Mouse (Mus musculus) cerebellum, adult 11-12 months (tissue): ENCODE measurements at regions not wholly inside any gene's neighbourhood (a gene's known extent, or its start where the extent isn't known, plus 50 kb on each side); places are given as distances from the start of the nearest gene placed in this dataset.

Experiments
- DNase-seq: peaks from one replicate; pipeline ENCODE4 v3.0.0; 2022

- no peak for DNase-seq
These were observed 2177.0 kb downstream of the 9330182O14Rik start for GRCm38 (mm10) chr15:42311166-42311565.

GRCm38 (mm10) chr15:42320349-42320748 lies 2186.2 kb downstream of the 9330182O14Rik start:
- DNase-seq = no peak

- no peak for DNase-seq
These were observed 2188.8 kb downstream of the 9330182O14Rik start for GRCm38 (mm10) chr15:42322940-42323339.

GRCm38 (mm10) chr15:42325221-42325620 lies 2191.1 kb downstream of the 9330182O14Rik start:
- peak; percentile 95 for DNase-seq

- no peak for DNase-seq
These were observed 2194.4 kb downstream of the 9330182O14Rik start for GRCm38 (mm10) chr15:42328535-42328934.

- no peak for DNase-seq
These were observed 2195.6 kb downstream of the 9330182O14Rik start for GRCm38 (mm10) chr15:42329742-42330141.

- no peak for DNase-seq
These were observed 2199.5 kb downstream of the 9330182O14Rik start for GRCm38 (mm10) chr15:42333642-42334041.

GRCm38 (mm10) chr15:42346131-42346530 lies 2212.0 kb downstream of the 9330182O14Rik start:
- DNase-seq = no peak

GRCm38 (mm10) chr15:42361871-42362270 lies 2227.7 kb downstream of the 9330182O14Rik start:
- DNase-seq = no peak

GRCm38 (mm10) chr15:42364979-42365378 lies 2230.8 kb downstream of the 9330182O14Rik start:
- no peak for DNase-seq

- DNase-seq = no peak
These were observed 2232.6 kb downstream of the 9330182O14Rik start for GRCm38 (mm10) chr15:42366796-42367195.

- no peak for DNase-seq
These were observed 2235.4 kb downstream of the 9330182O14Rik start for GRCm38 (mm10) chr15:42369603-42370002.

GRCm38 (mm10) chr15:42370044-42370443 lies 2235.9 kb downstream of the 9330182O14Rik start:
- no peak for DNase-seq

- no peak for DNase-seq
These were observed 2238.6 kb downstream of the 9330182O14Rik start for GRCm38 (mm10) chr15:42372704-42373286.
